Mouse (Mus musculus): ENCODE data around the gene Mup20. TPM values are rescaled to one million over a fixed set of nuclear protein-coding genes. Genes with fewer than 3 reads are reported as not detected.
"Not testable (repeated sequence)": the region's sequence is repeated elsewhere in the genome, so short reads cannot be mapped to it uniquely, and the experiment has no call there.

Gene Mup20
- not detected for total RNA-seq (2022)

GRCm38 (mm10) chr4:62054058-62054457, at the start of gene Mup20:
Gene Mup20, minus strand, starts transcription at chr4:62054158.
- DNase-seq (ENCODE audit: low spot score in 2 of 2): not testable (repeated sequence)

- DNase-seq (ENCODE audit: low spot score in 2 of 2): not testable (repeated sequence)
Measured at GRCm38 (mm10) chr4:62103366-62103765, 49.4 kb upstream of the Mup20 start.

DNA sequence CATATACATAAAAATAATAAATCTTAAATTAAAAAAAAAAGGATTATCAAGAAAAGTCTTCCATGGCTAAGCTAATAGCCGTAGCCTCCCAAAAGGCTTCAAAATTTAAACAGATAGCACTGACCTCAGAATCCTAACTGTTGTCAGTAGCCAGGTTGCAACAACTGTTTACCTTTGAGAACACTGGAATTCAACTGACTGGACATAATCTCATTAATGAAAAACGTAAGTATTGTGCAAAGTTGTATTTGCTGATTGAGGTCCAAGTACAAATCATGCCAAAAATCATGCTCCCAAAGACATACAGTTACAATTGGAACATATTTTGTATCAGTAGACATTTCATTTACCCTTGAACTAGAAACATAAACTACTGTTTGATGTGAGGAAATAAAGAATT, 34.0 kb upstream of the Mup20 start:
- no peak for DNase-seq (ENCODE audit: low spot score in 2 of 2)

DNA sequence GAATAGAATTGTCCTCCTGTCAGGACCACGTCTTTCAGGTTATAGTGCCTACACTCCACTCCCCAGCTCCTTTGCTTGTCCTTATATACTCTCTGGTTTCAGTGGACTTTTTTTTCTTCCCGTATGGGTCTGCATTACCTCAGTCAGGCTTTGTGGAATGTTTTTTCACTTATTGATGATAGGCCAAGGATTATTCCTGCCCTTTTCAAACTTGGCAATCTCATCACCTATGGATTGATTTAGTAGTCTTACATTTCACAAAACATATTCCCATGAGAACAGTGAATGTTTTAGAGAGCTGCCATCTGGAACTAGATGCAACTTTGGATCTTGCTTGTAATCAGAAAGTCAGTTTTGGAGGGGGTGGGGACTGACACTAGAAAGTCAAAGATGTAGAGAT, 33.3 kb upstream of the Mup20 start, which contains the start of gene Mup3:
Gene Mup3 (minus strand): TSS at position 102 of the 400 bp plus-strand sequence.
- DNase-seq (ENCODE audit: low spot score in 2 of 2): no peak

- no peak for DNase-seq (ENCODE audit: low spot score in 2 of 2)
Measured at GRCm38 (mm10) chr4:62082755-62083154, 28.8 kb upstream of the Mup20 start.

DNA sequence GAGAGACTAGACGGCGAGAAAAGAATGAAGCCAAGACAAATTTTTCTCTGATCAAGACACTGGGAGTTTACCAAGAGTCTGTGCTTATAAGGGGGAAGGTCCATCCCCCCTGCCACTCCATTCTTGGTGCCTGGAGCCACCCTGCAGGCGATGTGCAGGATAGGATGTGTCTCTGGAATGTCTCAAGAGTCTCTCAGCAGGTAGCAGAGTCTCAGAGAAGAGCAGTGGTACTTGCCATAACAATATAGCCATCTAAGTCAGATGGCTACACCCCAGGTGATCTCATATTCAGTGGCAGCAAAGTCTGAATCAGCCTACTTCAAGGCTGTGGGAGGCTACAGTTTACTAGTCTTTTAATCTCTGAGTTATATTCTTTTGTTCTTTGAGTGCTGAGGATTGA, 21.2 kb upstream of the Mup20 start:
- DNase-seq (ENCODE audit: low spot score in 2 of 2): no peak

GRCm38 (mm10) chr4:62054780-62055179, 822 bp upstream of the Mup20 start:
- DNase-seq (ENCODE audit: low spot score in 2 of 2): not testable (repeated sequence)

DNA sequence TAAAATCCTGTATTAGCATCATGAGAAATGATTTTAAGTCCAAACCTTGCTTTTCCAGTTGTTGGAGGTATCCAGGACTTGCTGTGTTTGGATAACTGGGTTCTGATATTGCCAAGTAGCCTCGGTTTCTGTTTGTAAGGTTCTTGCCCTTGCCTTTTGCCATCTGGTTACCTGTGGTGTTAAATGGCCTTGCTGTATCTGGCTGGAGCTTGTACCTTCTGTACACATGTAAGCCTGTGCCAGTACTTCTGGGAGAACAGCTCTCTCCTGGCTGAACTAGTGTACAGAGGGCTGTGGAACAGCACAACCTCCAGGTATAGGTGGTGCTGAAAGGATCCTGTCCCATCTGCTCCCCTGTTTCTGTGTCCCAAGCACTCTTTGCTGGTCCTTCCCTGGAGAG, 27.7 kb downstream of the Mup20 start:
- no peak for DNase-seq (ENCODE audit: low spot score in 2 of 2)

GRCm38 (mm10) chr4:62024256-62024959, 29.6 kb downstream of the Mup20 start:
- DNase-seq (ENCODE audit: low spot score in 2 of 2): no peak

- DNase-seq (ENCODE audit: low spot score in 2 of 2): no peak
Measured at GRCm38 (mm10) chr4:62023646-62024045, 30.3 kb downstream of the Mup20 start.

GRCm38 (mm10) chr4:62023120-62023519, 30.8 kb downstream of the Mup20 start:
- DNase-seq (ENCODE audit: low spot score in 2 of 2): no peak

DNA sequence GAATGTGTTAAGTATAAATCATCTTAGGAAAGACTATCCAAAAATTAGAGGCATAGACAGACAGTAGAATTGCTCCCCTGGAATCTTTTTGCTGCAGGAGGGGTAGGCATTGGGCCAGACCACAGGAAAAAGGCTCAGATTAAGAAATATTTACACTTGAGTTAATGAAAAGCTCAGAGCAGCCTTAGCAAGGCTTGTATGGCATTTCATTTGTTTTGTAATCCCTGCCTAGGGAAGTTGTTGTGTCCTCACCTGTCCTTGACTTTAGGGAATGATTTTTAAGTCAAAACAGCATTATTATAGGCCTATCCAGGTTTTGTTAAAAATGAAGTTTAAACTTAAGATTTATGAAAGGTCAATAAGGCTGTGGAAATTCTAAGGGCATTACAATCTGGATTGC, 33.4 kb downstream of the Mup20 start:
- not testable (repeated sequence) for DNase-seq (ENCODE audit: low spot score in 2 of 2)

Other genes starting within 250 kb of the Mup20 start
- not detected for gene Mup5, start 218.9 kb downstream of the Mup20 start, total RNA-seq (2022)
- gene Mup3, start 33.2 kb upstream of the Mup20 start, total RNA-seq (2022): not detected
- gene Mup21, start 96.7 kb upstream of the Mup20 start, total RNA-seq (2022): not detected
- 1 to 10 TPM in 2 of 4 experiments, under 1 TPM in 2; 0.56 to 1.1 (median 0.97) TPM for gene Zfp37, start 176.9 kb upstream of the Mup20 start, total RNA-seq (2022)
- gene Slc31a2, start 208.4 kb upstream of the Mup20 start, total RNA-seq (2022): 1 to 10 TPM; 4.9 to 6.7 (median 5.4) TPM